Comparison of ENCODE assay signal across 24 mouse cellular contexts in genomic region chr5:4689130-4689529, GRCm38 (mm10).
"Had no signal": no experiment of that assay in that cellular context is flagged by ENCODE, and none has a peak within 500 bp of the region (broad histone marks: within the 10 kb centered on the region; RNA-seq: fewer than 3 reads in every experiment).

No protein-coding gene starts in this region.

- H3K4me2 ChIP-seq: limb, embryonic 13.5 days; liver, embryonic 12.5 days; liver, embryonic 15.5 days; lung, embryonic 15.5 days; midbrain, embryonic 13.5 days; neural tube, embryonic 13.5 days; stomach, embryonic 15.5 days had no signal

- H3K9me3 ChIP-seq: limb, embryonic 10.5 days; limb, embryonic 13.5 days; liver, embryonic 12.5 days; liver, embryonic 15.5 days; lung, embryonic 15.5 days; megakaryocyte, embryonic 14.5 days; midbrain, embryonic 10.5 days; midbrain, embryonic 13.5 days; neural tube, embryonic 13.5 days; stomach, embryonic 15.5 days had no signal

- H3K9ac ChIP-seq: limb, embryonic 13.5 days; liver, embryonic 12.5 days; liver, embryonic 15.5 days; lung, embryonic 15.5 days; midbrain, embryonic 13.5 days; neural tube, embryonic 13.5 days; stomach, embryonic 15.5 days had no signal

- H3K4me1 ChIP-seq: liver, embryonic 12.5 days; liver, embryonic 15.5 days; lung, embryonic 15.5 days; midbrain, embryonic 10.5 days; midbrain, embryonic 13.5 days; neural tube, embryonic 13.5 days; stomach, embryonic 15.5 days had no signal

- H3K36me3 ChIP-seq: limb, embryonic 10.5 days; limb, embryonic 13.5 days; liver, embryonic 12.5 days; liver, embryonic 15.5 days; lung, embryonic 15.5 days; midbrain, embryonic 10.5 days; midbrain, embryonic 13.5 days; neural tube, embryonic 13.5 days; stomach, embryonic 15.5 days had no signal

- ATAC-seq: liver, embryonic 12.5 days; midbrain, embryonic 13.5 days; midbrain, embryonic 16.5 days had no signal

- H3K27me3 ChIP-seq: liver, embryonic 12.5 days; liver, embryonic 15.5 days; lung, embryonic 15.5 days; megakaryocyte, embryonic 14.5 days; midbrain, embryonic 13.5 days; neural tube, embryonic 13.5 days; stomach, embryonic 15.5 days had no signal

- H3K4me3 ChIP-seq: layer of hippocampus, adult 2 months; limb, embryonic 10.5 days; limb, embryonic 13.5 days; liver, embryonic 12.5 days; liver, embryonic 15.5 days; lung, embryonic 15.5 days; megakaryocyte, embryonic 14.5 days; midbrain, embryonic 10.5 days; midbrain, embryonic 13.5 days; myocyte; neural tube, embryonic 13.5 days; stomach, embryonic 15.5 days had no signal

- H3K27ac ChIP-seq: kidney, postnatal 0 days; layer of hippocampus, adult 2 months; limb, embryonic 10.5 days; limb, embryonic 13.5 days; liver, embryonic 12.5 days; liver, embryonic 15.5 days; lung, embryonic 15.5 days; macrophage; midbrain, embryonic 10.5 days; midbrain, embryonic 13.5 days; neural tube, embryonic 13.5 days; stomach, embryonic 15.5 days had no signal

- DNase-seq: kidney, postnatal 25 days; layer of hippocampus, adult 9-11 months; liver; lung, adult 18-20 months; lung, postnatal 14 days; retina, postnatal 1 day; right cerebral cortex, postnatal 25 days; spleen, adult 18-20 months; thymus, postnatal 25 days had no signal
